Comparison of ENCODE assay signal across 9 mouse cellular contexts in genomic region chr7:135464689-135465259, GRCm38 (mm10). TPM values are rescaled to one million over a fixed set of nuclear protein-coding genes. Genes with fewer than 3 reads are reported as not detected.
DNase-seq lines count a peak whose midpoint lies in the region; ATAC-seq lines count a peak whose summit lies in the region.
"Had no signal": no experiment of that assay in that cellular context is flagged by ENCODE, and none has a peak within 500 bp of the region (broad histone marks: within the 10 kb centered on the region; RNA-seq: fewer than 3 reads in every experiment).

No protein-coding gene starts in this region.

- DNase-seq in cerebellum, adult 11-12 months, result peak; percentile 15
- no peak for DNase-seq in cerebellum, adult 9-11 months
- peak; percentile 5 to 8 for DNase-seq in urinary bladder, postnatal 36 days (ENCODE audit: low spot score in 2 of 2)
- no peak for DNase-seq in urinary bladder, adult 2 months (ENCODE audit: low spot score)
- peak; percentile 78 for DNase-seq in layer of hippocampus, adult 11-12 months (ENCODE audit: low spot score)
- DNase-seq in midbrain, embryonic 10.5 days (ENCODE audit: low spot score), result peak; percentile 70
- peak; percentile 88 for DNase-seq in right cerebral cortex, postnatal 4 days

- H3K27ac ChIP-seq in forebrain, embryonic 12.5 days, result no peak overlapping the region
- H3K27ac ChIP-seq in midbrain, embryonic 10.5 days (replicated peaks), result peak overlapping the region; percentile 70; the same call in 1 of the 2 replicates
- H3K27ac ChIP-seq: heart, embryonic 13.5 days had no signal

- H3K4me3 ChIP-seq in forebrain, embryonic 12.5 days (replicated peaks), result no peak overlapping the region
- H3K4me3 ChIP-seq in midbrain, embryonic 10.5 days, result peak overlapping the region; percentile 39; the same call in 1 of the 2 replicates
- H3K4me3 ChIP-seq: heart, embryonic 13.5 days had no signal

- no peaks in the 10 kb centered on the region for H3K9me3 ChIP-seq in forebrain, embryonic 12.5 days
- H3K9me3 ChIP-seq in midbrain, embryonic 10.5 days (replicated peaks), result no peaks in the 10 kb centered on the region
- H3K9me3 ChIP-seq: heart, embryonic 13.5 days had no signal

- WGBS in forebrain, embryonic 12.5 days, result 45% methylated on average over 3 of the region's 3 CpGs
- 57% methylated on average over 3 of the region's 3 CpGs for WGBS in midbrain, embryonic 10.5 days

- peak overlapping the region; percentile 47 for H3K4me2 ChIP-seq in forebrain, embryonic 12.5 days

- peak overlapping the region; percentile 36; the same call in 1 of the 2 replicates for H3K9ac ChIP-seq in forebrain, embryonic 12.5 days
- H3K9ac ChIP-seq: heart, embryonic 13.5 days had no signal

- peak; percentile 70; the same call in 1 of the 2 replicates for ATAC-seq in forebrain, embryonic 12.5 days (ENCODE audit: low FRiP score)

- H3K27me3 ChIP-seq in forebrain, embryonic 12.5 days, result peaks cover 5% of the 10 kb centered on the region; the same call in 1 of the 2 replicates
- peaks cover 40% of the 10 kb centered on the region for H3K27me3 ChIP-seq in midbrain, embryonic 10.5 days (ENCODE audit: low read depth, poor library complexity, severe bottlenecking)

- H3K36me3 ChIP-seq in forebrain, embryonic 12.5 days (replicated peaks), result no peaks in the 10 kb centered on the region
- H3K36me3 ChIP-seq in midbrain, embryonic 10.5 days, result no peaks in the 10 kb centered on the region
- H3K36me3 ChIP-seq: heart, embryonic 13.5 days had no signal

- H3K4me1 ChIP-seq in forebrain, embryonic 12.5 days, result peaks cover 12% of the 10 kb centered on the region
- peaks cover 26% of the 10 kb centered on the region for H3K4me1 ChIP-seq in midbrain, embryonic 10.5 days
- H3K4me1 ChIP-seq: heart, embryonic 13.5 days had no signal

RNA-seq across cellular contexts. Expression of gene Foxi2, which starts 54.7 kb away (rescaled TPM):
- not detected in 2 replicates for polyA plus RNA-seq in urinary bladder, adult 2 months (2012; rRNA removed)
- 0.14 TPM in 1 of 2 replicates, not detected in the other for polyA plus RNA-seq in forebrain, embryonic 12.5 days (2016; fragmentation: Nextera tagmentation; extraction: Ambion mirVana)
- polyA plus RNA-seq in midbrain, embryonic 10.5 days (2016; fragmentation: Nextera tagmentation; extraction: Ambion mirVana), result 1.8 and 3.8 TPM in 2 replicates
- polyA plus RNA-seq: heart, embryonic 13.5 days had no signal

Comparison
In these comparisons a context has a peak if more than half of its experiments do, and no peak if none do; other contexts are left out.
1. DNase-seq: peak in cerebellum, adult 11-12 months (single experiment), urinary bladder, postnatal 36 days (2 of 2), layer of hippocampus, adult 11-12 months (single experiment), midbrain, embryonic 10.5 days (single experiment) and right cerebral cortex, postnatal 4 days (single experiment); none in cerebellum, adult 9-11 months (single experiment) and urinary bladder, adult 2 months (single experiment).